Mouse (Mus musculus) testis, adult 2 months (tissue): Measurements from ENCODE around the gene Set. TPM values are rescaled to one million over a fixed set of nuclear protein-coding genes. Genes with fewer than 3 reads are reported as not detected.

ENCODE experiments used
- H3K27ac ChIP-seq: fragments of 200-500 bp; 2 replicates; pipeline ENCODE4 v1.5.1; 2012; ENCODE audit warnings: low read depth, low read length; ENCODE audit not compliant: control insufficient read depth, insufficient read depth
- H3K27me3 ChIP-seq: fragments of 200-500 bp; 2 replicates; pipeline ENCODE4 v1.6.1; 2012; ENCODE audit warnings: mild to moderate bottlenecking, low read length, moderate library complexity; ENCODE audit not compliant: control insufficient read depth, insufficient read depth
- H3K36me3 ChIP-seq: fragments of 200-500 bp; 2 replicates; pipeline ENCODE4 v1.6.1; 2012; ENCODE audit warnings: mild to moderate bottlenecking, low read length; ENCODE audit not compliant: control insufficient read depth, insufficient read depth
- H3K4me1 ChIP-seq: fragments of 200-500 bp; 2 replicates; pipeline ENCODE4 v1.6.1; 2012; ENCODE audit warnings: low read length; ENCODE audit not compliant: control insufficient read depth, insufficient read depth
- H3K4me3 ChIP-seq: fragments of 200-500 bp; 2 replicates; pipeline ENCODE4 v1.5.1; 2012; ENCODE audit warnings: low read depth, mild to moderate bottlenecking, low read length, moderate library complexity, mixed read lengths; ENCODE audit not compliant: control insufficient read depth
- CTCF ChIP-seq: fragments of 200-500 bp; IDR thresholded peaks from 2 replicates; pipeline ENCODE4 v1.5.1; 2012; ENCODE audit warnings: low read depth, mild to moderate bottlenecking, inconsistent platforms, low read length, moderate library complexity; ENCODE audit not compliant: control insufficient read depth, insufficient read depth, insufficient replicate concordance
- POLR2A ChIP-seq: fragments of 200-500 bp; IDR thresholded peaks from 2 replicates; pipeline ENCODE4 v1.6.1; 2012; ENCODE audit warnings: low read depth, mild to moderate bottlenecking, inconsistent platforms, low read length, moderate library complexity; ENCODE audit not compliant: control insufficient read depth
- polyA plus RNA-seq: library from polyadenylated mRNA; depleted of rRNA; stranded (reverse); fragments of >200 nt; gene quantifications from 2 replicates; pipeline ENCODE4 v1.2.3, GENCODE M21; 2012

Gene Set
- polyA plus RNA-seq, 1 experiment = 38.9 TPM

DNA sequence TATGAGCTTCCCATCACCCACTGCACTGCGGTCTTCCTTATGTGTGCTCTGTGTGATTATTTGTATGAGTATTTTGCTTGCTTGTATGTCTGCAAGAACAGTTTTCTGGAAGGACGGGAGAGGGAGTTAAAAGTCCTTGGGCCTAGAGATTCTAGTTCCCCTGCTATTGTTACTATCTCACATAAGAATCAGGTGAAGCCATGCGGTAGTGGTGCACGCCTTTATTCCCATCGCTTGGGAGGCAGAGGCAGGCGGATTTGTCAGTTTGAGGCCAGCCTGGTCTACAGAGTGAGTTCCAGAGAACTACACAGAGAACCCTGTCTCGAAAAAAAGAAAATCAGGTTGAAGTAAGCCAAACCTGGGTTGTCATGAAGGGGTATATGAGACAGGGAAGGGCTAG lies 15.7 kb downstream of the Set start:
- no peak for TF ChIP-seq CTCF
- no peak for TF ChIP-seq POLR2A
- Histone ChIP-seq H3K27ac (no peak overlapping the region), H3K4me3 (no peak overlapping the region), H3K4me1 (peaks cover 9% of the 10 kb centered on the region), H3K27me3 (no peaks in the 10 kb centered on the region), H3K36me3 (no peaks in the 10 kb centered on the region)

- Histone ChIP-seq H3K27ac (no peak overlapping the region), H3K27me3 (no peaks in the 10 kb centered on the region), H3K4me3 (no peak overlapping the region), H3K36me3 (no peaks in the 10 kb centered on the region), H3K4me1 (peaks cover 12% of the 10 kb centered on the region)
- TF ChIP-seq POLR2A = no peak
- TF ChIP-seq CTCF = no peak
These were observed 16.1 kb downstream of the Set start for GRCm38 (mm10) chr2:30073285-30073684.

GRCm38 (mm10) chr2:30075625-30076024 lies 18.4 kb downstream of the Set start:
- H3K4me1 ChIP-seq = peaks cover 15% of the 10 kb centered on the region
- no peak for TF ChIP-seq CTCF
- no peak for TF ChIP-seq POLR2A
- H3K27me3 ChIP-seq = no peaks in the 10 kb centered on the region
- no peak overlapping the region for H3K4me3 ChIP-seq
- no peak overlapping the region for H3K27ac ChIP-seq
- no peaks in the 10 kb centered on the region for H3K36me3 ChIP-seq

DNA sequence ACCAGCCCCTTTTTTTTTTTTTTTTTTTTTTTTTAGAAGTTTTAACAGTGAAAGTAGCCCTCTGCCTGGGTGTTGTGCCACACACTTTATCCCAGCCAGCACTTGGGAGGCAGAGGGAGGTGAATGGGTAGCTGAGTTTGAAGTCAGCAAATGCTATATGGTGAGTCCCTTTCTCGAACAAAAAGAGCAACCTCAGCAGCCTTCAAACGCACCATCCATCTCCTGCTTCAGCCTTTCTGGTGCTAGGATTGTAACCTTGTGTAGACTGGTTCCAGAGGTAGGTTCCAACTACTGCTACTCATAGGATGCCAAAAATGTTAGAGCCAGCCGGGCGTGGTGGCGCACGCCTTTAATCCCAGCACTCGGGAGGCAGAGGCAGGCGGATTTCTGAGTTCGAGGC lies 19.3 kb downstream of the Set start:
- Histone ChIP-seq H3K4me3 (no peak overlapping the region), H3K27me3 (no peaks in the 10 kb centered on the region), H3K36me3 (no peaks in the 10 kb centered on the region), H3K4me1 (peaks cover 15% of the 10 kb centered on the region), H3K27ac (no peak overlapping the region)
- no peak for TF ChIP-seq CTCF
- no peak for TF ChIP-seq POLR2A

DNA sequence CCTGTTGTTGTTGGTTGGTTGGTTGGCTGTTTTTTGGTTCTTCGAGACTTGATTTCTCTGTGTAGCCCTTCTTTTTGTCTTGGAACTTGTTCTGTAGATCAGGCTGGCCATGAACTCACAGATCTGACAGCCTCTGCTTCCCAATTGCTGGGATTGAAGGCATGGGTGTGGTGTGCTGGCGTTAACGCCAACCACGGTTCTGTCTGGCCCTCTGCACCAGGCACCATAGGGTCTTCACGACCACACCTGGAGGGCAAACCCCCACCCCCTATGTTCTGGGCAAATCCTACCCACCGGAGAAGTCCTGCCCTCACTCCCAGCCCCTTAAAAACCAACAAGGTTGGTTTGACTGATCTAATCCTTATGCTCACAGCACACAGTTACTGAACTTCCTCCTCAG lies 19.8 kb downstream of the Set start:
- peak overlapping the region; percentile 69 for H3K4me3 ChIP-seq
- no peaks in the 10 kb centered on the region for H3K27me3 ChIP-seq
- H3K4me1 ChIP-seq = peaks cover 15% of the 10 kb centered on the region
- H3K27ac ChIP-seq = peak overlapping the region; percentile 70
- no peaks in the 10 kb centered on the region for H3K36me3 ChIP-seq
- TF ChIP-seq CTCF = no peak
- no peak for TF ChIP-seq POLR2A

DNA sequence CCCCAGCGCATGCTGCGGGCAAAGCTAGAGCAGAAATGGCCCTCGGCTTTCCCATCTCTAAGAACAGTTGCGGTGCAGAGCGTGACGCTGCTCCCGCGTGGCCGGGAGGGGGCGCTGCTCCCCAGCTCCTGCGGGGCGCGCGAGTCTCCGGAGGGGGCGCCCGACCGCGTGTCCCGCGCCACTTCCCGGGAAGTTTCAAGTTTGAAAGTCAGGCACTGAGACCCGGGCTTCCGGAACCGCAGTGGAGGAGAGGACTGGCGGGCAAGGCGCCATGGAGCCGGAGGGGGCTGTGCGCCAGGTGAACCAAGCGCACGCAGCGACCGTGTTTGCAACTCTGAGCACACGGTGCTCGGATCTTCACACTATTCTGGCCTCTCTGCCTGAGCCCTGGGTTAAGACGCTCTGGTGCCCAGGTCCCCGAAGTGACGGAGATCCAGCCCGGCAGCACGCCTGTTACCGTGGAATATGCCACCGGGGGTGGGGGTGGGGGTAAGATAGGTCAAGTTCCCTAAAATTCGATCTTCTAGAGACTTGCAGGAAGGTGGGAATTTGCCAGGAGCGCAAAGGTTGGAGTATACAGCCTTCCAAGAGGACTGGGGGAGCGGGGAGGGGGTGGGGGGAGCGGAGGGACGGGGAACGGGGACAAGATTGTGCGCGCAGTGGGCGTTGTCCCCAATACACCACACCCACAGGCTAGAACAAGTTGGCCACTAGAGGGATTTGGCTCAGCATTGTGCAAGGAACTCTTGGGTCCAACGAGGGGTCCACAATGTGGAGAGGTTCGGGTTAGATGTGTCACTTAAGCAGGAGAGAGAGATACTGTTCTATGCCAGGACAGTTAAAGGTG lies 20.5 kb downstream of the Set start, which contains the start of gene Pkn3:
Gene Pkn3 (plus strand): TSS at position 183 of the 847 bp plus-strand sequence.
- TF ChIP-seq CTCF (peak; percentile 96), POLR2A (no peak)
- Histone ChIP-seq H3K36me3 (no peaks in the 10 kb centered on the region), H3K27ac (peak within 1 kb of the TSS; percentile 70), H3K4me3 (peak within 1 kb of the TSS; percentile 69), H3K27me3 (no peaks in the 10 kb centered on the region), H3K4me1 (peaks cover 15% of the 10 kb centered on the region)

- peak overlapping the region; percentile 68 for H3K27ac ChIP-seq
- H3K36me3 ChIP-seq = no peaks in the 10 kb centered on the region
- TF ChIP-seq POLR2A (no peak), CTCF (no peak)
- no peaks in the 10 kb centered on the region for H3K27me3 ChIP-seq
- H3K4me1 ChIP-seq = peaks cover 15% of the 10 kb centered on the region
- no peak overlapping the region for H3K4me3 ChIP-seq
These were observed 21.2 kb downstream of the Set start for GRCm38 (mm10) chr2:30078349-30078712.
